Mouse (Mus musculus) frontal cortex, adult 2 months (tissue): ENCODE measurements around the gene Gm10436. TPM values are rescaled to one million over a fixed set of nuclear protein-coding genes. Genes with fewer than 3 reads are reported as not detected.
"Not testable (repeated sequence)": the region's sequence is repeated elsewhere in the genome, so short reads cannot be mapped to it uniquely, and the experiment has no call there.

Experiments
- DNase-seq, 2 experiments: peaks; one replicate each; pipeline ENCODE4 v3.0.0; 2022; ENCODE audit warnings: low spot score in 1 of 2; ENCODE audit errors: extremely low spot score in 1 of 2
- polyA plus RNA-seq: library from polyadenylated mRNA; depleted of rRNA; stranded (reverse); fragments of >200 nt; gene quantifications from 2 replicates; pipeline ENCODE4 v1.2.3, GENCODE M21; 2012; rRNA removed

Gm10436 gene
- polyA plus RNA-seq = not detected in 2 replicates

- DNase-seq = not testable (repeated sequence)
Observed at GRCm38 (mm10) chr12:88182008-88182407, at the start of gene Gm10436. Gm10436 (minus strand) TSS chr12:88182108.

GRCm38 (mm10) chr12:88219445-88219844 lies 37.5 kb upstream of the Gm10436 start:
- no peak for DNase-seq

DNA sequence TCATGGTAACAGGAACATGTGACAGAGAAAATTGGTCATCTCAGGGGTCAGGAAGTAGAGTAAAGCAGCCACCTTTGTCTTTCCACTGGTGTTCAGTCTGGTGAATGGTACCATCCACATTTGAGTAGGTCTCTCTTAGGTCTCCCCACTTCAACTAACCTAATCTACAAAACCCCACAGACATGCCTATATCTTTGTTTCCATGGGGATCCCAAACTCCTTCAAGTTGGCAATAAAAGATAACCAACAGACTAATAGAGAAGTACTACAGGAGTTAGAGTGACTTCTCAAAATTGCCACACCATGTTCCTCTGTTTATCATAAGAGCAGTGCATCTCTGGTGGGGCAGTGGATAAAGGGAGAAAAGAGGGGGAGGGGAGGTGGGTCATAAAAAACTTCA lies 36.2 kb upstream of the Gm10436 start:
- not testable (repeated sequence) for DNase-seq

DNA sequence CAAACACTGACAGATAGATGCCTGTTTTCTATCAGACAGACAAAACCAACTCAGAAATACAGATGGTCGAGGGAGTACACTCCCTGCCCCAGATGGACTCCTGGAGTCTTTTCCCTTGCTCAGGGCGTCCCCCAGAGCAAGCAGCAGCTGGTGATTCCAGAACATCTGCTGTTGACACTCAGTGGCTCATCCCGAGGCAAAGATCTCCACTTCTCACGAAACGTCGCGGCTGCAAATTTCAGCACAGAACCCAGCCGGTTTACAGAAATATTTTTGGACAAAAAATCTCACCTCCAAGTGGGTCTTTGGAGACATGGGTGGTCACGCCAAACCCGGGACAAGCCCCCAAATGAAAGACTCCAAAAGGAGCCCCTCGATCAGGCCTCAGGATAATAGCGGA lies 32.7 kb upstream of the Gm10436 start:
- DNase-seq = no peak

DNA sequence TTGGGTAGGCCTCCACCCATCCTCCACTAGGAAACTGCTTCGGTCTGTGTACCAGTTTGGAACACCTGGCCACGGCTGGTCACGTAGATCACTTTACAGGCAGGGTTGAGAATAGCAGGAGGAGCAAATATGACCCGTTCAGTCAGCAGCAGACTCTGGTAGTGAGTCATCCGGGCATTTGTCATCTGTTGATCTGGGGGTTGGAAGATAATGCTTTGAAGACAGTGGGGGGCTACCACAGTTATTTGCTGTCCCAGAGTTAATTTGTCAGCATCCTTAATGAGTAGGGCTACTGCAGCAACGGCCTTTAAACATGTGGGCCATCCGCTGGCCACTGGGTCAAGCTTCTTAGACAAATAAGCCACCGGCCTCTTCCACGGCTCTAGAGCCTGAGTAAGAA lies 29.6 kb upstream of the Gm10436 start:
- DNase-seq = not testable (repeated sequence)

GRCm38 (mm10) chr12:88202856-88203255 lies 20.9 kb upstream of the Gm10436 start:
- no peak for DNase-seq

Other genes with a start within 250 kb of the Gm10436 start
- not detected in 2 replicates for gene Gm2042, start 228.0 kb downstream of the Gm10436 start, polyA plus RNA-seq
- not detected in 2 replicates for gene Gm2075, start 170.3 kb downstream of the Gm10436 start, polyA plus RNA-seq
- gene Gm6803, start 163.3 kb downstream of the Gm10436 start, polyA plus RNA-seq = not detected in 2 replicates
- gene Gm2056, start 155.1 kb downstream of the Gm10436 start, polyA plus RNA-seq = not detected in 2 replicates
- gene Gm16368, start 98.4 kb downstream of the Gm10436 start, polyA plus RNA-seq = not detected in 2 replicates
- not detected in 2 replicates for gene Gm8332, start 68.0 kb upstream of the Gm10436 start, polyA plus RNA-seq
- not detected in 2 replicates for gene Gm5662, start 92.4 kb upstream of the Gm10436 start, polyA plus RNA-seq
- gene Gm5039, start 141.9 kb upstream of the Gm10436 start, polyA plus RNA-seq = not detected in 2 replicates
- 44.6 and 46.9 TPM in 2 replicates for gene Adck1, start 178.4 kb upstream of the Gm10436 start, polyA plus RNA-seq